Mouse (Mus musculus) megakaryocyte, embryonic 14.5 days (primary cell): Measurements from ENCODE around the gene Optc. TPM values are rescaled to one million over a fixed set of nuclear protein-coding genes. Genes with fewer than 3 reads are reported as not detected.

Source experiments
- H3K27me3 ChIP-seq: replicated peaks from 2 replicates; pipeline ENCODE3; 2012; ENCODE audit warnings: inconsistent platforms
- H3K36me3 ChIP-seq: replicated peaks from 2 replicates; pipeline ENCODE3; 2012; ENCODE audit warnings: low read length, inconsistent platforms, mixed read lengths
- H3K4me1 ChIP-seq: 2 replicates; pipeline ENCODE4 v1.6.1; 2012; ENCODE audit warnings: inconsistent platforms
- H3K4me3 ChIP-seq: replicated peaks from 2 replicates; pipeline ENCODE3; 2012; ENCODE audit warnings: moderate library complexity, mild to moderate bottlenecking, inconsistent platforms
- H3K9me3 ChIP-seq: 2 replicates; pipeline ENCODE4 v1.6.1; 2012; ENCODE audit warnings: inconsistent platforms
- FLI1 ChIP-seq: IDR thresholded peaks from 2 replicates; pipeline ENCODE4 v1.6.1; 2012; ENCODE audit warnings: low read length, inconsistent platforms, mixed read lengths
- GATA1 ChIP-seq: IDR thresholded peaks from 3 replicates; pipeline ENCODE4 v1.6.1; 2012; ENCODE audit warnings: mixed read lengths, low read length, inconsistent platforms, borderline replicate concordance
- polyA plus RNA-seq: library from polyadenylated mRNA; stranded (reverse); fragments of >175 nt; gene quantifications from 2 replicates; pipeline ENCODE4 v1.2.3, GENCODE M21; 2012; ENCODE audit warnings: low replicate concordance; ENCODE audit not compliant: insufficient read depth

The Optc gene
- polyA plus RNA-seq, 1 experiment, result not detected

- H3K36me3 ChIP-seq, result peaks cover 5% of the 10 kb centered on the region
- peaks cover 15% of the 10 kb centered on the region for H3K9me3 ChIP-seq
- H3K4me1 ChIP-seq, result peaks cover 44% of the 10 kb centered on the region
Observed at GRCm38 (mm10) chr1:133884746-133885145, 23.1 kb downstream of the Optc start.

GRCm38 (mm10) chr1:133884090-133884489, 23.7 kb downstream of the Optc start:
- peaks cover 66% of the 10 kb centered on the region for H3K27me3 ChIP-seq
- peaks cover 39% of the 10 kb centered on the region for H3K4me1 ChIP-seq
- H3K4me3 ChIP-seq, result no peak overlapping the region
- no peak for TF ChIP-seq FLI1
- TF ChIP-seq GATA1, result no peak
- H3K36me3 ChIP-seq, result peaks cover 5% of the 10 kb centered on the region
- peaks cover 15% of the 10 kb centered on the region for H3K9me3 ChIP-seq

More at GRCm38 (mm10) chr1:133884746-133885145, 23.1 kb downstream of the Optc start:
- H3K27me3 ChIP-seq, result peaks cover 69% of the 10 kb centered on the region
- H3K4me3 ChIP-seq, result no peak overlapping the region
- TF ChIP-seq FLI1, result no peak
- no peak for TF ChIP-seq GATA1

GRCm38 (mm10) chr1:133882283-133883217, 25.2 kb downstream of the Optc start:
- H3K4me3 ChIP-seq, result no peak overlapping the region
- no peaks in the 10 kb centered on the region for H3K36me3 ChIP-seq
- peaks cover 65% of the 10 kb centered on the region for H3K27me3 ChIP-seq
- peaks cover 29% of the 10 kb centered on the region for H3K4me1 ChIP-seq
- TF ChIP-seq FLI1 (no peak), GATA1 (no peak)
- H3K9me3 ChIP-seq, result peaks cover 1% of the 10 kb centered on the region

- Histone ChIP-seq H3K4me3 (no peak overlapping the region), H3K27me3 (peaks cover 67% of the 10 kb centered on the region), H3K36me3 (no peaks in the 10 kb centered on the region), H3K4me1 (peaks cover 22% of the 10 kb centered on the region), H3K9me3 (no peaks in the 10 kb centered on the region; the same call in 1 of the 2 replicates)
- TF ChIP-seq GATA1 (no peak), FLI1 (no peak)
Observed at GRCm38 (mm10) chr1:133881813-133882212, 26.0 kb downstream of the Optc start.

- Histone ChIP-seq H3K4me1 (peaks cover 10% of the 10 kb centered on the region), H3K9me3 (no peaks in the 10 kb centered on the region; the same call in 1 of the 2 replicates), H3K36me3 (no peaks in the 10 kb centered on the region), H3K27me3 (peaks cover 60% of the 10 kb centered on the region), H3K4me3 (no peak overlapping the region)
- TF ChIP-seq GATA1, result no peak
- no peak for TF ChIP-seq FLI1
Observed at GRCm38 (mm10) chr1:133878825-133879423, 28.9 kb downstream of the Optc start.

- Histone ChIP-seq H3K4me1 (peaks cover 10% of the 10 kb centered on the region), H3K27me3 (peaks cover 45% of the 10 kb centered on the region), H3K36me3 (no peaks in the 10 kb centered on the region), H3K4me3 (no peak overlapping the region), H3K9me3 (no peaks in the 10 kb centered on the region; the same call in none of the 2 replicates)
- no peak for TF ChIP-seq FLI1
- TF ChIP-seq GATA1, result no peak
Observed at GRCm38 (mm10) chr1:133876936-133877335, 30.9 kb downstream of the Optc start.

GRCm38 (mm10) chr1:133873086-133873813, 34.5 kb downstream of the Optc start:
- no peaks in the 10 kb centered on the region for H3K36me3 ChIP-seq
- no peaks in the 10 kb centered on the region for H3K4me1 ChIP-seq
- no peak for TF ChIP-seq FLI1
- TF ChIP-seq GATA1, result no peak
- no peaks in the 10 kb centered on the region; the same call in none of the 2 replicates for H3K9me3 ChIP-seq
- H3K27me3 ChIP-seq, result peaks cover 28% of the 10 kb centered on the region
- H3K4me3 ChIP-seq, result no peak overlapping the region

GRCm38 (mm10) chr1:133871241-133871640, 36.6 kb downstream of the Optc start:
- Histone ChIP-seq H3K36me3 (no peaks in the 10 kb centered on the region), H3K9me3 (no peaks in the 10 kb centered on the region; the same call in none of the 2 replicates), H3K27me3 (peaks cover 17% of the 10 kb centered on the region), H3K4me3 (no peak overlapping the region), H3K4me1 (no peaks in the 10 kb centered on the region)
- TF ChIP-seq GATA1, result no peak
- TF ChIP-seq FLI1, result no peak

- H3K4me1 ChIP-seq, result no peaks in the 10 kb centered on the region
- H3K36me3 ChIP-seq, result no peaks in the 10 kb centered on the region
- H3K9me3 ChIP-seq, result peaks cover 5% of the 10 kb centered on the region
- H3K4me3 ChIP-seq, result no peak overlapping the region
- TF ChIP-seq GATA1 (no peak), FLI1 (no peak)
- peaks cover 6% of the 10 kb centered on the region for H3K27me3 ChIP-seq
Observed at GRCm38 (mm10) chr1:133869221-133869620, 38.6 kb downstream of the Optc start.
